Mouse (Mus musculus): ENCODE measurements around the gene Pih1d2. TPM values are rescaled to one million over a fixed set of nuclear protein-coding genes. Genes with fewer than 3 reads are reported as not detected.
"Not testable (repeated sequence)": the region's sequence is repeated elsewhere in the genome, so short reads cannot be mapped to it uniquely, and the experiment has no call there.

The Pih1d2 gene
- total RNA-seq, 2 experiments from 2014 or later: 0.65 TPM; not detected in 1

DNA sequence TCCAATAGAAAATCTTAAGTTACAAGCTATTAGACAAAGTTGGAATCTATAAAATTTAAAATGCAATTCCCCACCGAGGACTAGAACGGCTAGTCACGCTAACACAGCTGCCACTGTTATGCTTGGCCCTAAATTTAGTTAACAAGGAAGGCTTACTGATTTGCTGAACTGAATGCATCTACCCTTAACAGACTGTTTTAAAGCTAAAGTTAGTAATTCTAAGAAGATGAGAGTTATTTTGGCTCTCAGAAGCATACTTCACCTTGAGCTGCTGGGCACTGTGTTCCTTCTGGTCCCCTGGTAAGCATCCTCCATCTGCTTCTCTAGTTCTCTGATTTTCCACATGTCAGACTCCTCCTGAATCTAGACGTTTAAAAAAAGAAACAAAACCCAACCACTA is 5.0 kb upstream of the Pih1d2 start:
- intact Hi-C loops (cut with DNase I): no loop called here
- no peak for DNase-seq

DNA sequence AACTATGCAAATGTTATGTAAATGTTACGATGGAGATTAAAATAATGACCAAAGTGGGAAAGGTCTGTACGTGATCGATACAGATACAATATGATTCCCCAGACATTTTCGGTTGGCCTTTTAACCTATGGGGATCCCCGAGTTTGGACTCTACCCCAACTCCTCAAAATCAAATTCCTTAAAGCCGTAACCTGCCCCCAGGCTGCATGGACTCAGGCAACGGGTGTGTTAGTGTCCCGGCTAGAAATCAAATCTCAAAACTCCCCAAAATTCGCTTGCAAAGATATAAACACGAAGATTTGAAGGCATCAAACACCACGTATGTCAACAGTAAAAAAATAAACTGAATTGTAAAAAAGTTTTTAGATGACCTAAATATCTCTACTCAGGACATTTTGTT is 960 bp upstream of the Pih1d2 start:
- DNase-seq: no peak
- intact Hi-C loops (cut with DNase I): loop anchor here (2.0 to 5.0 kb wide), 4 partner anchors 13 to 461 kb away; partner anchors contain the start of genes Dlat, Fdxacb1, Layn and Sdhd

DNA sequence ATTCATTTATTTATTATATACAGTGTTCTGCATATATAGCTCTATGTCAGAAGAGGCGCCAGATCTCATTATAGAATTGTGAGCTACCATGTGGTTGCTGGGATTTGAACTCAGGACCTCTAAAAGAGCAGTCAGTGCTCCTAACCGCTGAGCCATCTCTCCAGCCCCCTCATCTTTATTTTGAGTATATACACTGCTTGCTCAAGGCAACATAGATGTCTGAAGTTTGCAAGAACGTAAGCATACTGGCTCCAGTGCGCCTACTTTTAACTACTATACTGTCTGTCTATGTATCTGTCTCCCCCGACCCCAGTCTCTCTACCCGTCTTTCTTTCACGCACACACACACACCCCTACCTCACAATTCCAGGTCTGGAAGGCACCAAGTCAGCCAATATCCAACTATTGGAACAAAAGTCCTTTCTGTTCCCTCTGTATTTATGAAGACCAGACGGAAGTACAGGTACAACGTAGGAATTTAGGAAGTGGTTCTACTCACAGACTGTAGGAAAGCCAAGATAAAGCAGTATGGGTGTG is 741 bp downstream of the Pih1d2 start:
- intact Hi-C loops (cut with DNase I): loop anchor here (2.0 to 5.0 kb wide), 4 partner anchors 15 to 459 kb away; partner anchors contain the start of genes Dlat, Fdxacb1, Layn and Sdhd
- DNase-seq: no peak

DNA sequence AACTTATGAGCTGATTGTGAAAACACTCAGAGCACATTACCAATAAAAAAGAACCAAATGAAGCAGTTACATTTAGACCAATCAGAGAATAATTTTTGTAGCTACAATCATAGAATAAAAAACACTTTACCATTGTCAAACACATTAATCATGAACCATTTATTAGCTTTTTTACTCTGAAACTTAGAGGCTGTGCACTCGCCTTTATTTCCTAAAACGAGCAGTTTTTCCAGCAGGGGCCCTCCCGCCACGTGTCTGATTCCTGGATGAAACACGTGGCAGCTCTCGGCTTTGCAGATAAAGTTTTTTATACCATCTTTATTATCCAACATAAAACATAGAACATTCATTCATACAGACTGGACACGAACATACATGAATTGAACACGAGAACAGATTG is 13.8 kb downstream of the Pih1d2 start:
- DNase-seq; intact Hi-C loops (cut with DNase I): not testable (repeated sequence)

DNA sequence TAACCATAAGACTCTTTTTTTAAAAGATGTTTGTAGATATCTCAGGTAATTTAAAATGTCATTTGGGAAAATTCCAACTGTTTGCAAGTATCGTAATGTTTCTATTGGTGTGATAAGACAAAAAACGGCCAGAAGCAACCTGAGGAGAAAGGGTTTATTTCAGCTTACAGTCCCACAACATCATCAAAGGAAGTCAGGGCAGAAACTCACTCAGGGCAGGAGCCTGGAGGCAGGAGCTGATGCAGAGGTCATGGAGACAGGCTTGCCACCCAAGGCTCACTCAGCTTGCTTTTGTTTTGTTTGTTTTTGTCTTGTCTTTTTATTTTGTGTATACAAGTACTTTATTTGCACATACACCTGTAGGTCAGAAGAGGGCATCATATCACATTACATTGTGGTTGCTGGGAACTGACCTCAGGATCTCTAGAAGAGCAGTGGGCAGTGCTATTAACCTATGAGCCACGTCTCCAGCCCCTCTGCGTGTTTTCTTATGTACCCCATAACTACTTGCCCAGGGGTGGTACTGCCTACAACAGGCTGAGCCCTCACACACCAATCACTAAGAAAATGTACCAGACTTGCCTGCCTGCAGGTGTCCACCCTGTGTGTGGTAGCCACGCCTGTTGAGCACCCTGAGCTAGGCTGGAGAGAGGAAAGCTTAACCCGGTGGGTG is 15.0 kb downstream of the Pih1d2 start:
- no peak for DNase-seq
- intact Hi-C loops (cut with DNase I): no loop called here

DNA sequence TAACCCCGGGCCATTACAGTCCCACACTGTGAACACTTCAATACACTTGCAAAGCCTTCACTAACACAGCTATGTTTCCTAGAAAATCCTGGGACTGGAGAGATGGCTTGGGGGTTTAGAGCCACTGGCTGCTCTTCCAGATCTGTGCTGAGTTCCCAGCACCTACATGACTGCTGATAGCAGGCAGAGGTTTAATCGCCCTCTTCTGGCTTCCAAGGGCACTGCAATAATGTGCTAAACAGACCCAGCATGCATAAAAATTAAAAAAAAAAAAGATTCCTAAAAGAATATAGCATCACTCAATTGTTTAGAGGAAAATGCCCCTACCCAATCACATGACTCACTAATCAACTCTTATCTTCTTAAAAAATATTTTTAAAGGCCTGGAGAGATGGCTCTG is 15.9 kb downstream of the Pih1d2 start:
- intact Hi-C loops (cut with DNase I): no loop called here
- DNase-seq: no peak

DNA sequence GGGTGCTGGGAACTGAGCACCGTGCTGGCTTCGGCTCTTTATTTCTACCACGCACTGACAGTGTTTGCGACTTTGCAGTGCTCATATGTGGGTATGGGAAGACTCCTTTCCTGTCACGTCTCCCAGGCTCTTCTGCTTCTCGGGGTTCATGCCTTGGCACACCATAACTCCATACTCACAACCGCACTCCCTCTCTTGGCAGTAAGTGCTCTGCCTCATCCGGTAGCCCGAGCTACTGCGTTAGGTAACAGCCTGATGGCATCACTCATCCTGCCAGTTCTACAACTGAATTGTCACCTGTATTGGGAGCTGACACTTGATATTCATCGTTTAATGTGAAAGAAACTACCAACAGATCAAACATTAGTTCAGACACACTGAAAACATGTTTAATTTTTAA is 17.1 kb downstream of the Pih1d2 start:
- intact Hi-C loops (cut with DNase I): no loop called here
- DNase-seq: no peak

DNA sequence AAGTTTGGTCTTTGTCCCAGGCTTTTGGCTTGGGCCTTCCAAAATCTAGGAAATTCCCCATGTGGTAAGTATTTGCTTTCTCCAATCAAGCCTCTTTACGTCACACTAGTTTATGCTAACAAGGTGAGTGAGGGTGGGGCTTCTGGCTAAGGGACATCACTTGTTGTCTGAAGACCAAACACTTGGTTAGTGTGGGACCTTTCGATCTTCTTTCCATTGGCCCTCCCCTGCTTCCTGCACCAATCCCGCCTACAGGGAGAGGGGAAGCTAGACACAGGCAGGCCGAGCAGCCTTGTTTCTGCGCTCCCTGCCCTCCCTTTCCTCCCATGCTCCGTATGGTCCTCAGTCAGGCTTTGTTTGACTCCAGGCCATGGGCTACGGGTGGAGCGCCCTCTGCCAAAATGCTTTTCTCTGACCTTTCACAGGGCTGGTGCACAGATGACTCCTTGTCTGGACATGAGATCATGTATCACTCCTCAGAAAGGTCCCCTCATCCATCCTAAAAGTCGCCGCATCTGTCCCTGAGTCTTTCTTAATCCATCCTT is 29.8 kb downstream of the Pih1d2 start:
- no peak for DNase-seq
- intact Hi-C loops (cut with DNase I): no loop called here

DNA sequence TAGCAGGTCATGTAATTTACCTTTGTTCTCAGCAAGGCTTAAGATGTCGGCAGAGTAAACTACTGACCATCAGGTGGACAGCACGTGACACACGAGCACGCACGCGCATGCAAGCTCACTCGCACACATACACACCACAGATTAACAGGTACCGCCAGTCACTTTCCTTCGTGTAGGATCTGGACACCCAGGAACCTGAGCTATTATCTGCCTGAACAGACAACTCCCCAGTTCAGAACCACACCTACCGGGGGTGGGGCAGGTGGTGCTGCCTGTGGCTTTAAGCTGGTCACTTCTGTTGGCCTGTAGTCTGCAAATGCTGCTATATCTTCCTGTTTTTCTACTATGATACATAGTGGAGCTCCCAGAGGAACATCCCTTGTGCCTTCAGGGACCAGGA is 33.4 kb downstream of the Pih1d2 start:
- intact Hi-C loops (cut with DNase I): no loop called here
- no peak for DNase-seq

DNA sequence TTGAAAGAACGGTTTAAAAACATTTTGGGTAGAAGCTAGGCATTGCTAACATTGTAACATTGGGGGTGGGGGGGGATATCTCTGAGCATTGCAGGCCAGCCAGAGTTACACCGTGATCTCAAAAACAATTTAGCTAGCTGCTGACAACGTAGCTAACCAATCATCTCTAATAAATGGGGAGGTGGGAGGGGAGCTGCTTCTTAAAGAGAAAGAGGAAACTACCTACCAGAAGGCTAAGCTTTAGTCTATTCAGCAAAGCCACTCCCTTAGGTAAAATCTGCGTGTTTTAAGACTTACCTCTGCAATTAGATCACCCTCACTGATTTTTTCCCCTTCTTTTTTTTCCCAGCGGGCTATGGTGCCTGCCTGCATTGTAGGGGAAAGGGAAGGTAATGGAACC is 41.3 kb downstream of the Pih1d2 start:
- DNase-seq: no peak
- intact Hi-C loops (cut with DNase I): loop anchor here (2.0 to 5.0 kb wide), 3 partner anchors 42 to 109 kb away; partner anchors contain the start of genes Fdxacb1, Nkapd1, Pih1d2 and Sdhd

DNA sequence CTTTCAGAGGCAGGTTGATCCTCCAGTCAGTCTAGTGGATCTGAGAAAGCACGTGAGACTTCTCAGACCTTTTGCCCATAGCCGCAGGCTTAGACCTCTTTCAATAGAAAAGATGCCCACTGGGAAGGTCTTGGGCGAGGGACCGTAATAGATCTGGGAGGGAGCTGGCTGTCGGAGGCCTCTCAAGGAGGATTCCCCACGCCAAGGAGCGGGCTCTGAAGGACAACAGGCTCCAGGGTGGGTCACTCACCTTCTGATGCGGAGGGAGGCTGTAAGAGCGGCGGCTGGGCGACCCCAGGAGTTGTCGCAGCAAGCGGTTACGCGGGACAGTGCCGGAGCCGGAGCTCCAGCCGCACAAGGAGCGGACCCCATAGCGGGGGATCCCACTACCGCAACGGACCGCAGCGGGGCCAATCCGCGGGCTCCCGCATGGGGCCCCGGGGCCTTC is 41.8 kb downstream of the Pih1d2 start:
- intact Hi-C loops (cut with DNase I): loop anchor here (2.0 to 5.0 kb wide), 3 partner anchors 42 to 108 kb away; partner anchors contain the start of genes Fdxacb1, Nkapd1, Pih1d2 and Sdhd
- DNase-seq: no peak

DNA sequence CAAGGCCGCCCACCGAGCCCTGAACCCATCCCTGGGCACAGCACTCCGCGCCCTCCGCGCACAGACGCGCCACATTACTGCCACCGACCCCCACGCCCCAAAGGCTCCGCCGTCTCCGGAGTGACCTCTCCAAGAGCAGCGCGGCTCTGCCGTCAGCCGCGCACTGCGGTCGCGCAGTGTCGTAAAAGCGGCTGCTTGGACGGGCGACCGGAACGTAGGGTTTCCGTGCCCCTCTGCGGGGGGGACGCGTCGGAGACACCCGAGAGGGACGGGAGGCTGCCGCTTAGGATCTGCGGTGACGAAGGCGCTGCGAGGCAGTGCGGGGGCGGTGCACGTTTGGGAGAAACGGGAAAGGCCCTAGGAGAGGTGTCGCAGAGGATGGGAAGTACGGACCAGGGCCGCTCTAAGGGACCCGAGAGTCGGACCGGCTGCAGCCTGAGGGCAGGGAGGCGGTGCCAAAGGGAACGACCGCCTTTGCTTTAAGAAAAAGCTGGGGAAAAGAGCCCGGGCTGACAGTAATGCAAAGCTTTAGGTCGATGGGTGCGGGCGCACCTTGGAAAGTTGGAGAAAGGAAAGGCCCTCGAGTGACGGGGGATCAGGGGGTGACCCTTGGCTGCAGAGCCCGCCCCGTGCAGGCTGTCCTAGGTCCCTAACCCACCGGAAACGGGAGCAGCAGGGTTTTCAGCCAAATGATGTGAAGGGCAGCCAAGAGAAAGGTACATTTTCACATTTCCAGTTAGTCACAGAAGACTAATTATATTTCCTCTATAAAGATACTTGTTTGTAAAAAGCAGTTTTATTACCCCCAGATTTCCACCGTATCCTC is 42.5 kb downstream of the Pih1d2 start, which contains the start of gene Dlat:
TSS of gene Dlat (minus strand) at position 389 of the 826 bp plus-strand sequence.
- DNase-seq: peak; percentile 85 to 91
- intact Hi-C loops (cut with DNase I): loop anchor here (2.0 to 10.0 kb wide), 4 partner anchors 43 to 215 kb away; partner anchors contain the start of genes Fdxacb1, Nkapd1, Pih1d2 and Sdhd

DNA sequence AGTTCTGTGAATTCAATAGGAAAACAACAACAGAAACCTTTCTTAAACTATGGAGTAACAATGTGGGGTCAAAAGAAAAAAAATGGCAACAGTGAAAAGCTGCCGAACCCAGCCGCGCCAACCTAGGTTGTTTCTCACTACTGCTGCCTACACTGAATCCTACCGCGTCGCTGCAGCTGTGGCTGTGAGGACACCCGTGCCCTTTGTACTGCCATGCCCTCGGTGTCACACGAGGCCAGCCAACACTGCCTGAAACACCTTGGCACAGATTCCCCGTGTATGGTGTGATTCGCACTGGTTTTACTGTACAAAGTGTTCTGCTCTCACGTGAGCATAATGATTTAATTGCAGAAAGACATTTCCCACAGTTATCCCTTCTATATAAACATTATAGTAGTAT is 43.3 kb downstream of the Pih1d2 start:
- intact Hi-C loops (cut with DNase I): loop anchor here (10.0 kb wide), 1 partner anchor 216 kb away; no protein-coding TSS in a partner anchor
- DNase-seq: peak; percentile 12 to 25

DNA sequence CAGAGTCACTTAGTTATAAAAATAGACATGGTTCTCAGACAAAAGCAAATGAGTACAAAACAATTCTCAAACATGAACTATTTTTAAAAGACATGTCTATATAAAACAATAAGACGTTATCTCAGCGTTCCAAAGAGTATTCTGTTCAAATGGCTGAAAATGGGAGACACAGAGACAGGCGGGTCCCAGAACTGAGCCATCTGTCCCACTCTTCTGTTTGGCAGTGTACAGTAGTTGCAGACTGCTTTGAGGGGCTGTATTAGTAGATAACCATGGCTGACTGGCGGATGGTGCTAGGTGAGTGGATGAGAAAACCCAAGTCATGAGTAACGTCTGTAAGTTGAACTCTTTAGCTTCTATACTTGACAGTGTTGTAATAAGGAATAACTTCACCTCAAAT is 47.7 kb downstream of the Pih1d2 start:
- no peak for DNase-seq
- intact Hi-C loops (cut with DNase I): loop anchor here (10.0 kb wide), 1 partner anchor 220 kb away; no protein-coding TSS in a partner anchor

DNA sequence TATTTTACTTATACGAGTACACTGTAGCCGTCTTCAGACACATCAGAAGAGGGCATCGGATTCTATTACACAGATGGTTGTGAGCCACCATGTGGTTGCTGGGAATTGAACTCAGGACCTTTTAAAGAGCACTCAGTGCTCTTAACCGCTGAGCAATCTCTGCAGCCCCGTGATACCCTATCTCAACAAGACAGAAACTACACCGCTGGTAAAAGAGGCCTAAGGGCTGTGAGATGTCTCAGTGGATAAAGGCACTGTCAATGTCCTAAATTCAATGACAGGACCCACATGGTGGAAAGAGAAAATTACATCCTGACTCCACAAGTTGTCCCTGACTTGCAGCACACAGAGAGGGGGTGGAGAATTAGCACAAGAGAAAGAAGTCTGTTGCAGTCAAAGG is 49.3 kb downstream of the Pih1d2 start:
- intact Hi-C loops (cut with DNase I): loop anchor here (10.0 kb wide), 1 partner anchor 222 kb away; no protein-coding TSS in a partner anchor
- DNase-seq: no peak

DNA sequence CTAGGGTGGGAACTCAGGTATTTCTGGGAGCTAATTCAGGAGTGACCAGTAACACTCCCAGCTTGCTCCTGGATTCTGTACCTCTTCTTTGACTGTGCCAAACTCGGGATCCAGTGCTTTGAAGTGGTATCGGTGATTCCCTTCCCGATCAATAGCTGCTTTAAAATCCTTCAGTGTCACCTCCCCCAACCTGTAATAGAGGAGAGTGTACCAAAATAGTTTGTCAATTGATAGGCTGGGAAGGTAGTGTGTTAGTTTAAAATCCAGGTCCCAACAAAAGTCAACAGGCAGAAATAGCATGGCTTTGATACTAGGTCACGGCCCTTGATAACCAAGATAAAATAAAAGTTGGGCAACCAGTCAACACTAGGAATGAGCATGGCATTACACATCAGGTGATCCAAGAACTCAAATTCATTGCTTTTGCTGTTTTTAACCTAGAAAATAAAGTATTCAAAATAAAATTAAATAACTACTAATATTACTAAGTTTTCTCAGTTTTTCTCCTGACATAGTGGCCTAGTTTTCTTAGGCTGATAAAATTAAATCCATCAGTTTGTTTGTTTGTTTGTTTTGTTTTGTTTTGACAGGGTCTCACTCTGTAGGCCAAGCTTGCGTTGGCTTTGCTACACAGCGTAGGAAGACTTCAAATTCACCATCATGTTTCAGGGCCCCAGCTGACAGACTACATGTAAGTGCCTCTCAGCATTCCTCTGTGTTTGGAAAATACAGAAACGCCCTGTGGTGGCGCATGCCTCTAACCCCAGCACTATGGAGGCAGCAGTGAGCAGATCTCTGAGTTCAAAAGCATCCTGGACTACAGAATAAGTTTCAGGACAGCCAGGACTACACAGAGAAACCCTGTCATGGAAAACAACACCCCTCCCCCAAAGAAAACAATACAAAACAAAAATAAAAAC is 50.7 kb downstream of the Pih1d2 start:
- DNase-seq: no peak
- intact Hi-C loops (cut with DNase I): loop anchor here (10.0 kb wide), 1 partner anchor 223 kb away; no protein-coding TSS in a partner anchor

DNA sequence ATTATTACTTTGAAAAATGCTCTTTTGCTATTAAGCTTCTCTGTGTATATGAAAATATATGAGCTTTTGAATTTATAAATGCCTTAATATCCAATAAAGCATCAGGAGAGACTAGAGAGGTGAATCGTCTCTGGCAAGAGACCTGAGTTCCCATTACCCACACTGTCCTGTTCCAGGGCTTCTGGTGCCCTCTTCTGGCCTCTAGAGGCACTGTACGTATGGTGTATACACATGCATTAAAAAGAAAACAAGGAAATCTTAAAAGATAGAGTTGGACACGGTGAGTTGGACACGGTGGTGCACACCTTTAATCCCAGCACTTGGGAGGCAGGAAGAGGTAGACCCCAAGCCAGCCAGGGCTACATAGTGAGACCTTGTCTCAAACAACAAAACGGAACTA is 53.6 kb downstream of the Pih1d2 start:
- intact Hi-C loops (cut with DNase I): no loop called here
- peak; percentile 36 to 63 for DNase-seq
